Mouse (Mus musculus) liver (tissue): ENCODE measurements around the gene Olig2.
"Not testable (repeated sequence)": the region's sequence is repeated elsewhere in the genome, so short reads cannot be mapped to it uniquely, and the experiment has no call there.

Source experiments
- DNase-seq: peaks from one replicate; pipeline ENCODE4 v3.0.0-alpha.2; 2020; ENCODE audit warnings: mixed read lengths

The Olig2 gene

GRCm38 (mm10) chr16:91226883-91227759 is 1.9 kb downstream of the Olig2 start:
- DNase-seq: no peak

GRCm38 (mm10) chr16:91227760-91228043 is 2.4 kb downstream of the Olig2 start:
- DNase-seq: no peak

DNA sequence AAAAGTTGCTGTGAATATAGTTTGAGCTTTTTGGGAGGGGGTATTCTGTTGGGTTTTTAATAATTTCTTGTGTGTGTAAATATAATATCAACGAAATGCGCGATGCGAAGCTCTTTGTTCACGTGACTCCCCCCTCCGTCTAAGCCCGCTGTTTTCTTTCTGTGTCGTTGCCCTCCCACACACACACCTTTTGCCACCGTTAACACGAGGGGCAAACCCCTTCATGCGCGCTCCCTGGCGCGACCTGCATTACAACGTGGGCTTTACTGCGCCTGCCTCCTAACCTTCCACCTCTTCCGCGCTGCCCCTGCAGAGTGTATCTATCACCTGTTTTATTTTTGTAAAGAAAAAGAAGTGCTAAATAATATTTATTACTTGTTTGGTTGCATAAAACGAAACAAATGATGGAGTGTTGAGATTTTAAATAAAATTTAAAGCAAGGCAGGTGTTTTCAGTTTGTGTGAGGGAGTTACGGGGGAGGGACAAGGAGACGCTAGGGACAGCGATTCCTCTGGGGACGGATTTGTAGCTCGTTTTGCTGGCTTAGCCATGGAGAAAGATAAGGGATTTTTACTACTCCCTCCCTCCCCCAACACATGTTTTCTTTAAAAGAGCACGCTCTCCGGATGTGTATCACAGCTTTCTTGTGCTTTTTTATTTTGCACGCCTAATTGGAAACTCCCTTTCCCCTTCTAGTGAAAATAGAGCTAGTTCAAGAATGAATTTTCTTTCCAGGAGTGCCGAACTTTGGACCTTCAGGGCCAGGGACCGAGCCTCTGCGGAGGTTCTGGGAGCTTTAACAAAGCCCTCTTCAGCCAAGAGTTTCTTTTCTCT is 3.2 kb downstream of the Olig2 start:
- no peak for DNase-seq

GRCm38 (mm10) chr16:91229072-91229348 is 3.8 kb downstream of the Olig2 start:
- no peak for DNase-seq

DNA sequence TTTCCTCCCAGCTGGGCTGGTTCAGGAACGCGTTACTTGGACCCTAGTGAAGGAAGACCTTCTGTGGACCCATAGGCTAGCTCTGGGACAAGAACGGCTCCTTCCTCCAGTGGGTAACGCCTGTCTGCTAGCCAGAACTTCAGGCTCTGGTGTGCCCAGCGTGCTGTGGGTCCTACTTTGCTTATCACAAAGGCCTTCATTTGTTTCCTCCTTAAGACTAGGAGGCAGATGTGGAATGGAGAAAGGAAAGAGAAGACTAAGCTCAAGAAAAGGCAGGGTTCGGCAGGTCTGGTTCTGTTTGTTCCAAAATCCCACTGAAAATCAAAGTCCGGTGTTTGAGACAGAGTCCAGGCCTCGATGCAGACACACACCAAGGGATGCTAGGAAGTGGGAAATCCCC is 4.4 kb downstream of the Olig2 start:
- DNase-seq: no peak

GRCm38 (mm10) chr16:91231781-91232469 is 6.7 kb downstream of the Olig2 start:
- DNase-seq: no peak

- DNase-seq: no peak
Measured at GRCm38 (mm10) chr16:91232470-91233240, 7.4 kb downstream of the Olig2 start.

DNA sequence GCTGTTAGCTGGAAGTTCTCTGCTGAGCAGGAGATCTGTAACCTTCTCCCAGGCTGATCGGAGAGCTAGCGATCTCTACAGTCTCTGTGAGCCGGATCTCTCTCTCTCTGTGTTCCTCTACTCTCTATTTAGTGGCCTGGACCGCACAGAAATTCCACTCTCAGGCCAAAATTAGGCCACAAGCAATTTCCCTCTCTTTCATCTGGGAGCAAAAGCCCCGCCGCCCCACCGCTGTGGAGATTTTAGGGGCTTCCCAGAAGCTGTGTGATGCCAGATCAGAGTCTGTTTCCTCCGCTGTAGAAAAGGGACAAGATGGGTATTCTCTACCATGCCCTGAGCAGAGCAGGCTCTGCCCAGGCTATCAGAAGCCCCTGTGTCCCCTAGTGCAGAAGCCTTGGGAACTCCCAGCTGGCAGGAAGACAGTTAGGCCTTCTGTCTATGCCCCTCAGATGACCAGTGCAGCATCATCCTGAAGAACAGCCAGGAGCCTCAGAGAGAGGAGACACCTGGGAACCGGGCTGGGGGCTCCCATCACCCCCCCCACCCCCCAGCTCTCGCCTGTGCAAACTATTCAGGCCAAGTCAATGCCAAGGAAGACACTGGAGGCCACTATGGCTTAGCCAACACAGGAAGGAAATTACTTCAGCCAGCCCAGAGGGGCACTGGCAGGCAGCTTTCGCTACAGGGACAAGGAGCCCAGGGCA is 8.1 kb downstream of the Olig2 start:
- no peak for DNase-seq

DNA sequence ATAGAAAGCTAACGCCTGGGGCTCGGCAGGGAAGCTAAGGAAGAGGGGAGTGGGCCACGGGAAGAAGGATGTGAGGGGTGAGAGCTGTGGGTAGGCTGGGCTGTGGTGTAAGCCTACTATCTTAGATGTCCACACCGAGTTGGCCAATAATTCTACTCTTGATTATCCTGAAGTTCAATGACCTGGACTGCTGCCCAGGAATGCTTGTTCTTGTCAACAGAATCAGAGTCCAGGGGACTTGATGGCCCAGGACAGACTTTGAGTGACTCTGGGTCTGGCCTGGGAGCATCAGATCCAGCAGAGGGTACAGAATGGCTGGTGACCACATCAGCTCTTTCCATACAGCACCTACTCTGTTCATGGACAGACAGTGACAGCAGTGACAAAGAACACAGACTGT is 13.8 kb downstream of the Olig2 start:
- no peak for DNase-seq

GRCm38 (mm10) chr16:91246292-91246691 is 21.0 kb downstream of the Olig2 start:
- no peak for DNase-seq

DNA sequence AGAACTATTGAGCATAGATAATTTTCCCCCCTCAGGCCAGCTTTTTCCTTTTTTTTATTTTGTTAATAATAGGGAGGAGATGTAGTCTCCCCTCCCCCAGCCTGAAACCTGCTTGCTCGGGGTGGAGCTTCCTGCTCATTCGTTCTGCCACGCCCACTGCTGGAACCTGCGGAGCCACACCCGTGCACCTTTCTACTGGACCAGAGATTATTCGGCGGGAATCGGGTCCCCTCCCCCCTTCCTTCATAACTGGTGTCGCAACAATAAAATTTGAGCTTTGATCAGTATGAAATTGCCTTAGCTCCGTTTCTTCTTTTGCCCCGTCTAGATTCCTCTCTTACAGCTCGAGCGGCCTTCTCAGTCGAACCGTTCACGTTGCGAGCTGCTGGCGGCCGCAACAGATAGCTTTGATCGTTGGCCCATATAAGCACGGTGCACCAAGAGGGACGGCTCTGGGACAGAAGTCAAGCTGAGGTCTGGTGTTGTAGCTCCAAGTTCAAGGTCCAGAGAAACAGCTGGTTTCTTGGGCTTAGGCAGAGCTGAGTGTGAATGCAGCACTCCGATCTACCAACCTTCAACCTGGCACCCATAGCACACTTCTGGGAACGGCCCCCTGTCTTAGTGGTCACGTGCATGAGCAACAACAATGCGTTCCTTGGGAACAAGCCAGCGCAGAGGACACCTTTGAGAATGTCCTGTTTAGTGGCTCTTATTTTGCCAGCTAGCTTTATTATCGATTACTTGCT is 30.3 kb downstream of the Olig2 start:
- not testable (repeated sequence) for DNase-seq

- DNase-seq: no peak
Measured at GRCm38 (mm10) chr16:91258956-91259355, 33.7 kb downstream of the Olig2 start.

- no peak for DNase-seq
Measured at GRCm38 (mm10) chr16:91260861-91261260, 35.6 kb downstream of the Olig2 start.

GRCm38 (mm10) chr16:91262467-91263220 is 37.4 kb downstream of the Olig2 start:
- DNase-seq: no peak

DNA sequence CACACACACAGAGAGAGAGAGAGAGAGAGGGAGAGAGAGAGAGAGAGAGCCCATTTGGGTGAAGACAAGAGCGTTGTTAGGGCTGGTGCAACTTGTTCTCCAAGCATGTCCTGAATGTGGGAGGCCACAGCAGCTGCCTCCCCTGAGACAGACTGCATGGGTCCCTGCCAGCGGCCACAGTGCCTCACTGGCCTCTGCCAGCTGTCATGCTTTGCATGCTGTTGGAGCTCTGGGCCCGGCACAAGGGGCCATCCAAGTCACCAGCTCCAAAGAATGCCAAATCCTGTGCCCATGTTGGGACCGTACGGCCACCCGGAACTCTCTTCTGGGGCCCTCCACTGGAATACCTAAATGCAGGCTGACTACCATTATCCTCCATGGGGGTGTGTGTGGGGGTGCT is 40.7 kb downstream of the Olig2 start:
- DNase-seq: no peak

DNA sequence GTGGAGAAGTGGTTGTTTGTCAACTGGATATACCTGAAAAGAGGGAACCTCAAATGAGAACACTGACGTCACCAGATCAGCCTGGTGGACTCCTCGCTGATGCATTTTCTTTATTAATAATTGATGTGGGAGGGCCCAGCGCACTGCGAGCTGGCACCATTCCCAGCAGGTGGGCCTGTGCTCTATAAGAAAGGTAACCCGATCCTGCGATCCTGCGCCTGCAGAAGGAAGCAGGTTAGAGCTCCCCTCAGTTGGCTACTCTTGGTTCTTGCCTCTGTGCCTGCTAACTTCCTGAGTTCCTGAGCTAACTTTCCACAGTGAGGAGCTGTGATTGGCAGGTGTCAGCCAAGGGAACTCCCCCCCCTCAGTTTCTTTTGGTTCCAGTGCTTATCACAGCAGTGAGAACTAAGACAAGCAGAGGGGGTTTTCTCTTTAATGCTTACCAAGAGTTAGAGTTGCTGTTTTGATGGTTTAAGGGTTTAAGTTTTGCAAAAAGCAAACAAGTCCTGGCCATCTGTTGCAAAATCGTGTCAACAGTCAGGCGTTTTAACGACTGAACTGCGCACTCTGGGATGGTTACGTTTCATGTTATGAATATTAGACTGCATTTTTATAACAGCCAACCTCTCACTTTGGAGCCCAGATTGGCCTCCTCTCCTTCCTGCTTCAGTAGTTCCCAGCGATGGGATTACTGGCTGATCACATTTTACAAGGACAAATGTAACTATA is 43.6 kb downstream of the Olig2 start:
- no peak for DNase-seq

GRCm38 (mm10) chr16:91269468-91270211 is 44.4 kb downstream of the Olig2 start, which contains the start of gene Olig1:
Gene Olig1 (plus strand): TSS chr16:91269772.
- DNase-seq: peak; percentile 46

DNA sequence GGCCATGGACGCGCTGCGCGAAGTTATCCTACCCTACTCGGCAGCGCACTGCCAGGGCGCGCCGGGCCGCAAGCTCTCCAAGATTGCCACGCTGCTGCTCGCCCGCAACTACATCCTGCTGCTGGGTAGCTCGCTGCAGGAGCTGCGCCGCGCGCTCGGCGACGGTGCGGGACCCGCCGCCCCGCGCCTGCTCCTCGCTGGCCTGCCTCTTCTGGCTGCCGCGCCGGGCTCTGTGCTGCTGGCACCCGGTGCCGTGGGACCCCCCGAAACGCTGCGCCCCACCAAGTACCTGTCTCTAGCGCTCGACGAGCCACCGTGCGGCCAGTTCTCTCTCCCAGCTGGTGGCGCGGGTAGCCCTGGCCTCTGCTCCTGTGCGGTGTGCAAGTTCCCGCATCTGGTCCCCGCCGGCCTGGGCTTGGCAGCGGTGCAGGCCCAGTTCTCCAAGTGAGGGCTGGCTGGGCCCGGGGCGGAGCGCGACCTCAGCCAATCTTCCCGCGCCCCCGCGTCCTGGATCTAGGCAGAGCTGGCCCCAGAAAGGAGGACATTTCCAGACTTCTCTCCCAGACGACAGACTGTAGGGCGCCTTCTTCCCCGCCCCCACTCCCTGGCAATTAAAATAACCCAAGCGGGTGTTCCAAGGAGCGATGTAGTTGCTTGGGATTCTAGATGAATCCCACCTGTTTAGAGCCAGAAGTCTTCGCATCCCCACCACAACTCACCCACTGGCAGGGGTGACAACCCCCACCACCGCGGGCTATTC is 45.1 kb downstream of the Olig2 start:
- no peak for DNase-seq
